Mouse (Mus musculus) forebrain, embryonic 10.5 days (tissue): ENCODE data around the gene Dhdds. TPM values are rescaled to one million over a fixed set of nuclear protein-coding genes. Genes with fewer than 3 reads are reported as not detected.

Experiments
- DNase-seq: peaks from one replicate; pipeline ENCODE4 v3.0.0-alpha.2; 2017; ENCODE audit warnings: low spot score; ENCODE audit errors: extremely low spot score
- H3K27ac ChIP-seq: fragments of 300-500 bp; sonication (generic); 2 replicates; pipeline ENCODE4 v1.5.1; 2016; ENCODE audit warnings: mild to moderate bottlenecking
- H3K27me3 ChIP-seq: fragments of 300-500 bp; sonication (generic); 2 replicates; pipeline ENCODE4 v1.6.1; 2016; ENCODE audit warnings: mild to moderate bottlenecking; ENCODE audit not compliant: poor library complexity, severe bottlenecking
- H3K36me3 ChIP-seq: fragments of 300-500 bp; sonication (generic); replicated peaks from 2 replicates; pipeline ENCODE4 v1.6.1; 2016; ENCODE audit warnings: mild to moderate bottlenecking, moderate library complexity
- H3K4me1 ChIP-seq: fragments of 300-500 bp; sonication (generic); 2 replicates; pipeline ENCODE4 v1.6.1; 2016
- H3K4me3 ChIP-seq: fragments of 300-500 bp; sonication (generic); 2 replicates; pipeline ENCODE4 v1.5.1; 2016; ENCODE audit warnings: mild to moderate bottlenecking, moderate library complexity
- H3K9me3 ChIP-seq: fragments of 300-500 bp; sonication (generic); 2 replicates; pipeline ENCODE4 v1.6.1; 2016; ENCODE audit warnings: mild to moderate bottlenecking, moderate library complexity
- WGBS: fragments of 180-500 bp; shearing (Covaris S2); methylation state at CpG from one replicate; pipeline ENCODE4 v1.1.7; 2016; 5-methylcytosine and 5-hydroxymethylcytosine counted together
- polyA plus RNA-seq: library from polyadenylated mRNA; unstranded; fragments of >200 nt; fragmentation: Nextera tagmentation; extraction: Ambion mirVana; gene quantifications from 2 replicates; pipeline ENCODE4 v1.2.1, GENCODE M21; 2016

The Dhdds gene
- polyA plus RNA-seq, 1 experiment from 2014 or later: 40.3 TPM

GRCm38 (mm10) chr4:133967138-133967865 lies 33.4 kb downstream of the Dhdds start:
- Histone ChIP-seq H3K27ac (peak overlapping the region; percentile 100), H3K36me3 (peaks cover 68% of the 10 kb centered on the region), H3K4me3 (peak overlapping the region; percentile 87), H3K4me1 (peaks cover 55% of the 10 kb centered on the region), H3K27me3 (no peaks in the 10 kb centered on the region), H3K9me3 (no peaks in the 10 kb centered on the region)
- DNase-seq: peak; percentile 94
- under 1% methylated on average over 91 of the region's 101 CpGs for WGBS

- Histone ChIP-seq H3K9me3 (no peaks in the 10 kb centered on the region), H3K4me1 (peaks cover 50% of the 10 kb centered on the region), H3K27ac (peak overlapping the region; percentile 100), H3K36me3 (peaks cover 63% of the 10 kb centered on the region), H3K27me3 (no peaks in the 10 kb centered on the region), H3K4me3 (peak overlapping the region; percentile 87)
- DNase-seq: no peak
- 58% methylated on average over 12 of the region's 12 CpGs for WGBS
Measured at GRCm38 (mm10) chr4:133966271-133966940, 34.3 kb downstream of the Dhdds start.

DNA sequence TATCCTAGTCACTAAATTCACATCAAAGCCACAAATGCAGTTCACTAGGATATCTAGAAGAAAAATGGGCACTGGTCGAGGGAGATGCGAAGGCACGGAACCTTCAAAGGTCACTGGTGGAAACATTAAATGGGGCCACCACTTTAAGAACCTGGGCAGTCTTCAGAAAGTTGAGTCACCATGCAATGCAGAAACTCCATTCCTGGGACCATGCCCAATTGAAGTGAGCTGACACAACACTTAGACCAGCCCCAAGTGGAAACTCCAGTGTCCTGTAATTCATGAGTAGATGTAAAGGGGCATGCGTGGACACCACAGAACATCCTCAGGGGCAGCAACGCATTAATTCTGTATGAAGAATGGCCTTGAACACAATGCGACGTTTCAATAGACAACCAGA lies 38.2 kb downstream of the Dhdds start:
- Histone ChIP-seq H3K4me1 (peaks cover 21% of the 10 kb centered on the region), H3K9me3 (no peaks in the 10 kb centered on the region), H3K27me3 (no peaks in the 10 kb centered on the region), H3K27ac (no peak overlapping the region), H3K4me3 (no peak overlapping the region), H3K36me3 (peaks cover 58% of the 10 kb centered on the region)
- WGBS: 92% methylated on average over 7 of the region's 7 CpGs
- no peak for DNase-seq

- H3K27me3 ChIP-seq: no peaks in the 10 kb centered on the region
- 86% methylated on average over 1 of the region's 1 CpGs for WGBS
- 0 out of 2 replicates have a peak, but pooled peaks cover 4% of the 10 kb centered on the region for H3K4me1 ChIP-seq
- no peak overlapping the region for H3K27ac ChIP-seq
- H3K9me3 ChIP-seq: no peaks in the 10 kb centered on the region
- no peak overlapping the region for H3K4me3 ChIP-seq
- DNase-seq: no peak
- H3K36me3 ChIP-seq: peaks cover 30% of the 10 kb centered on the region
Measured at GRCm38 (mm10) chr4:133958884-133959283, 41.8 kb downstream of the Dhdds start.

DNA sequence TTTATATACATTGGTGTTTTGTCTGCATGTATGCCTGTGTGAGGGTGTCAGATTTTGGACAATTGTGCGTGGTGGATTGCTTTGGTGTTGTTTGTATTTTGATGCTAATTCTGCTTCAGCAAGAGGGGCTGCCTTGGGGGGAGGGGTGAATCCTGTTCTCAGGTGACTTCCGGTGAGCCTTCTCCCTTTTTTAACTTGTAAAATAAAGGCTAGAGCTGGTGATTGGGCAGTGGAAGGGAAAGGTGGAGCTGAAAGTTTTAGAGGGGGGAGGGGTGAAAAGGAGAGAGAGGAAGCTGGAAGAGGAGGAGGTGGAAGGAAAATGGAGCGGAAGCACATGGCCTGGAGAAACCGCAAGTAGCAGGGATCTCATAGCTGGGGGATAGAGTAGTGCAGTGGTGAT lies 44.4 kb downstream of the Dhdds start:
- WGBS: 86% methylated on average over 4 of the region's 4 CpGs
- Histone ChIP-seq H3K27me3 (no peaks in the 10 kb centered on the region), H3K4me3 (no peak overlapping the region), H3K27ac (no peak overlapping the region), H3K36me3 (peaks cover 10% of the 10 kb centered on the region; the same call in 1 of the 2 replicates), H3K9me3 (no peaks in the 10 kb centered on the region), H3K4me1 (0 out of 2 replicates have a peak, but pooled peaks cover 4% of the 10 kb centered on the region)
- DNase-seq: no peak

GRCm38 (mm10) chr4:133946736-133947135 lies 54.0 kb downstream of the Dhdds start:
- WGBS: 73% methylated on average over 4 of the region's 4 CpGs
- H3K9me3 ChIP-seq: peaks cover 3% of the 10 kb centered on the region; the same call in 1 of the 2 replicates

GRCm38 (mm10) chr4:133943791-133944190 lies 56.9 kb downstream of the Dhdds start:
- Histone ChIP-seq H3K4me3 (no peak overlapping the region), H3K4me1 (peaks cover 8% of the 10 kb centered on the region), H3K36me3 (no peaks in the 10 kb centered on the region), H3K27ac (no peak overlapping the region), H3K27me3 (no peaks in the 10 kb centered on the region), H3K9me3 (peaks cover 3% of the 10 kb centered on the region; the same call in 1 of the 2 replicates)
- WGBS: 85% methylated on average over 3 of the region's 3 CpGs
- no peak for DNase-seq

More at GRCm38 (mm10) chr4:133946736-133947135, 54.0 kb downstream of the Dhdds start:
- no peaks in the 10 kb centered on the region for H3K36me3 ChIP-seq
- H3K4me1 ChIP-seq: peaks cover 3% of the 10 kb centered on the region; the same call in 1 of the 2 replicates
- no peak overlapping the region for H3K4me3 ChIP-seq
- no peaks in the 10 kb centered on the region for H3K27me3 ChIP-seq
- no peak overlapping the region for H3K27ac ChIP-seq
- DNase-seq: no peak

- no peak overlapping the region for H3K27ac ChIP-seq
- H3K4me3 ChIP-seq: no peak overlapping the region
- no peak for DNase-seq
- peaks cover 3% of the 10 kb centered on the region; the same call in 1 of the 2 replicates for H3K9me3 ChIP-seq
- H3K4me1 ChIP-seq: peaks cover 8% of the 10 kb centered on the region
- H3K27me3 ChIP-seq: no peaks in the 10 kb centered on the region
- no peaks in the 10 kb centered on the region for H3K36me3 ChIP-seq
- WGBS: 94% methylated on average over 4 of the region's 4 CpGs
Measured at GRCm38 (mm10) chr4:133942679-133943078, 58.0 kb downstream of the Dhdds start.

DNA sequence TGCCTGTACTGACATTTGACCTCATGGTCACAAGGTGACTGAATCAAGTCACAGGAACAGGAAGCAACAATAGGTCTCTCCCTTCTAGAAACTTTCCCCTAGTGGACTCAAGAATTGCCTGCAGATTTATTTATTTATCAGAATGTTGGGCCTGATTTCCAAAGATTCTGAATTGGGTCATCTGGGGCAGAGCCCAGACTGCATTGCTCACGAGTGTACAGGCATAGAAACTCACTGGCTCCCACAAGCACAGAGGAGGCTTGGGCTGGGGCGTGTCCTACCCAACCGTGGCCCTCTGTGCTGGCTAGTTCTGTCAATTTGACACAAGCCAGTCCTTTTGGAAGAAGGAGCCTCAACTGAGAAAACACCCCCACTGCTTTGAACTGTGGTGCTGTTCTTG lies 59.1 kb downstream of the Dhdds start:
- no peak overlapping the region for H3K4me3 ChIP-seq
- peaks cover 8% of the 10 kb centered on the region for H3K4me1 ChIP-seq
- 63% methylated on average over 3 of the region's 3 CpGs for WGBS
- H3K27me3 ChIP-seq: no peaks in the 10 kb centered on the region
- no peak overlapping the region for H3K27ac ChIP-seq
- H3K36me3 ChIP-seq: no peaks in the 10 kb centered on the region
- DNase-seq: no peak
- peaks cover 3% of the 10 kb centered on the region; the same call in 1 of the 2 replicates for H3K9me3 ChIP-seq

- DNase-seq: no peak
- 87% methylated on average over 13 of the region's 13 CpGs for WGBS
- Histone ChIP-seq H3K36me3 (no peaks in the 10 kb centered on the region), H3K9me3 (no peaks in the 10 kb centered on the region), H3K4me3 (no peak overlapping the region), H3K27me3 (no peaks in the 10 kb centered on the region), H3K27ac (no peak overlapping the region), H3K4me1 (peaks cover 8% of the 10 kb centered on the region)
Measured at GRCm38 (mm10) chr4:133940386-133941260, 60.1 kb downstream of the Dhdds start.

DNA sequence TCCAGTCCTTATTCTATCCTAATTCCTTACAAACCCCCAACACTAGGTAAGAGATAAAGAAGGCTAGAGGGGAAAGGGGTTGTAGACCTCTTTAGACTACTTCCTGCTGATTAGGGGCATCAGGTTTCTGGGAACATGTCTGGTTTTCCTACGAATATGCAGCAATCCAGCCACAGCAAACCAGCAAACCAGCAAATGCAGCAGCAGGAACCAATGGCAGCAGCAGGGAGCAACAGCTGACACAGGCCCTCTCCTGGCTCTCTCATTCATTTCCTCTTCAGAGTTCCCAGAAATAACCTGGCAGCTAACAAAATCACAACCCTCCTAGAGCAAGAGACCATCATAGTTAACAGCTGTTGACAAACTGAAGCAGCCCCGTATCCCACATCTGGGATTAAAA lies 62.6 kb downstream of the Dhdds start:
- peaks cover 8% of the 10 kb centered on the region for H3K4me1 ChIP-seq
- H3K36me3 ChIP-seq: no peaks in the 10 kb centered on the region
- H3K4me3 ChIP-seq: no peak overlapping the region
- WGBS: 66% methylated on average over 2 of the region's 2 CpGs
- DNase-seq: no peak
- no peaks in the 10 kb centered on the region for H3K9me3 ChIP-seq
- no peak overlapping the region for H3K27ac ChIP-seq
- H3K27me3 ChIP-seq: no peaks in the 10 kb centered on the region

- Histone ChIP-seq H3K27ac (no peak overlapping the region), H3K27me3 (no peaks in the 10 kb centered on the region), H3K4me3 (no peak overlapping the region), H3K9me3 (no peaks in the 10 kb centered on the region), H3K36me3 (no peaks in the 10 kb centered on the region), H3K4me1 (peaks cover 11% of the 10 kb centered on the region; the same call in 1 of the 2 replicates)
- DNase-seq: no peak
- 83% methylated on average over 3 of the region's 3 CpGs for WGBS
Measured at GRCm38 (mm10) chr4:133931785-133932184, 68.9 kb downstream of the Dhdds start.
